Mouse (Mus musculus) testis, adult 2 months (tissue): ENCODE results near the gene Cntn5. TPM values are rescaled to one million over a fixed set of nuclear protein-coding genes. Genes with fewer than 3 reads are reported as not detected.

ENCODE experiments used
- H3K27ac ChIP-seq: fragments of 200-500 bp; 2 replicates; pipeline ENCODE4 v1.5.1; 2012; ENCODE audit warnings: low read depth, low read length; ENCODE audit not compliant: control insufficient read depth, insufficient read depth
- H3K27me3 ChIP-seq: fragments of 200-500 bp; 2 replicates; pipeline ENCODE4 v1.6.1; 2012; ENCODE audit warnings: mild to moderate bottlenecking, low read length, moderate library complexity; ENCODE audit not compliant: control insufficient read depth, insufficient read depth
- H3K36me3 ChIP-seq: fragments of 200-500 bp; 2 replicates; pipeline ENCODE4 v1.6.1; 2012; ENCODE audit warnings: mild to moderate bottlenecking, low read length; ENCODE audit not compliant: control insufficient read depth, insufficient read depth
- H3K4me1 ChIP-seq: fragments of 200-500 bp; 2 replicates; pipeline ENCODE4 v1.6.1; 2012; ENCODE audit warnings: low read length; ENCODE audit not compliant: control insufficient read depth, insufficient read depth
- H3K4me3 ChIP-seq: fragments of 200-500 bp; 2 replicates; pipeline ENCODE4 v1.5.1; 2012; ENCODE audit warnings: low read depth, mild to moderate bottlenecking, low read length, moderate library complexity, mixed read lengths; ENCODE audit not compliant: control insufficient read depth
- CTCF ChIP-seq: fragments of 200-500 bp; IDR thresholded peaks from 2 replicates; pipeline ENCODE4 v1.5.1; 2012; ENCODE audit warnings: low read depth, mild to moderate bottlenecking, inconsistent platforms, low read length, moderate library complexity; ENCODE audit not compliant: control insufficient read depth, insufficient read depth, insufficient replicate concordance
- POLR2A ChIP-seq: fragments of 200-500 bp; IDR thresholded peaks from 2 replicates; pipeline ENCODE4 v1.6.1; 2012; ENCODE audit warnings: low read depth, mild to moderate bottlenecking, inconsistent platforms, low read length, moderate library complexity; ENCODE audit not compliant: control insufficient read depth
- polyA plus RNA-seq: library from polyadenylated mRNA; depleted of rRNA; stranded (reverse); fragments of >200 nt; gene quantifications from 2 replicates; pipeline ENCODE4 v1.2.3, GENCODE M21; 2012

The Cntn5 gene
- polyA plus RNA-seq, 1 experiment = 0.53 TPM

GRCm38 (mm10) chr9:9899070-9899469 is 1005.5 kb downstream of the Cntn5 start:
- TF ChIP-seq POLR2A (no peak), CTCF (no peak)
- no peaks in the 10 kb centered on the region for H3K27me3 ChIP-seq
- no peak overlapping the region for H3K27ac ChIP-seq
- no peaks in the 10 kb centered on the region for H3K4me1 ChIP-seq
- H3K36me3 ChIP-seq = no peaks in the 10 kb centered on the region
- no peak overlapping the region for H3K4me3 ChIP-seq

DNA sequence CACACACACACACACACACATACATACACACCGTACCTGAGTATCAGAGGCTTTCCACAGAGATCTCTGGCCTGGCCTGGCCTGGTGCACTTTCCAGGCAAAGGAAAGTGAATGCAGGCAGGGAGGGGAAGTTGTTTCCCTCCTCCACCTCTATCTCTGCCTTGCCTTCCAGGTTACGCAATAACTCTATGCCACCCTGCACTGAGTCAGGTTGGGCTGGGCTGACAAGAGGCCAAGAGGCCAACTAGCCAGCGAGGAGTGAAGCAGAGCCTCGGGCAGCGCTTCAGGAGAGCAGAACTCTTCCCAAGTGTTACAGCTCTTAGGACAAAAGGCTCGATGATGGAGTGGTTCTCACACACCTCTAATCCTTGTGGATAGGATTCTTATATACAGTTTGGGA is 1018.4 kb downstream of the Cntn5 start:
- Histone ChIP-seq H3K27me3 (no peaks in the 10 kb centered on the region), H3K36me3 (no peaks in the 10 kb centered on the region), H3K4me1 (no peaks in the 10 kb centered on the region), H3K4me3 (no peak overlapping the region), H3K27ac (no peak overlapping the region)
- TF ChIP-seq POLR2A (no peak), CTCF (no peak)

DNA sequence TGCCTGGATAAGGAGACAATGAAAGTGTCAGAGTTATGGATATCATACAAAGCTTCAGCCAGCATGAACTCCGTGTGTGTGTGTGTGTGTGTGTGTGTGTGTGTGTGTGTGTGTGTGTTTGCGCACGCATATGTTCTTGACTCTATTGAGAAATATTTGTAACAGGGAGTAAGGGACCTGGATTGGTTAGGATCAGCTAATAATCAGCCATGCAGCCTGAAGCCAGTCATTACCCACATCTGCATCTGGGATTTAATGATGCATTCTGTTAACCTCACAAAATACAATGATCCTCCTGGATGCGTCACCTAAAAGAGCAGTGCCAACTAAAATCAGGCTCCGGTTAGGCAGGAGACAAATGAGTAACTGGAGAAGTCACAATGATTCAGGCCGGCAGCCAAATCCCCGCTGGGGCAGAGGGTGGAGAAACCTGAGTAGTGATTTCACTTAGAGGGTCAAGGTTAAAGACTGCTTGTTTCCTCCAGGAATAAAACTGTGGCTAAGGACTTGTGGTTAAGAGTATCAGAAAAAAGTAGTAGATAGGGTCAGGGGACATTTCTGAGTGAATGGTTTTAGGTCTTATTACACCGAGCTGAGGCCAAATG is 1021.7 kb downstream of the Cntn5 start:
- H3K27me3 ChIP-seq = no peaks in the 10 kb centered on the region
- TF ChIP-seq POLR2A (no peak), CTCF (no peak)
- no peak overlapping the region for H3K4me3 ChIP-seq
- no peaks in the 10 kb centered on the region for H3K36me3 ChIP-seq
- no peak overlapping the region for H3K27ac ChIP-seq
- no peaks in the 10 kb centered on the region for H3K4me1 ChIP-seq

- no peak overlapping the region for H3K4me3 ChIP-seq
- H3K36me3 ChIP-seq = no peaks in the 10 kb centered on the region
- H3K27me3 ChIP-seq = no peaks in the 10 kb centered on the region
- no peak for TF ChIP-seq CTCF
- TF ChIP-seq POLR2A = no peak
- H3K27ac ChIP-seq = no peak overlapping the region
- no peaks in the 10 kb centered on the region for H3K4me1 ChIP-seq
Observed at GRCm38 (mm10) chr9:9872112-9873035, 1032.2 kb downstream of the Cntn5 start.

DNA sequence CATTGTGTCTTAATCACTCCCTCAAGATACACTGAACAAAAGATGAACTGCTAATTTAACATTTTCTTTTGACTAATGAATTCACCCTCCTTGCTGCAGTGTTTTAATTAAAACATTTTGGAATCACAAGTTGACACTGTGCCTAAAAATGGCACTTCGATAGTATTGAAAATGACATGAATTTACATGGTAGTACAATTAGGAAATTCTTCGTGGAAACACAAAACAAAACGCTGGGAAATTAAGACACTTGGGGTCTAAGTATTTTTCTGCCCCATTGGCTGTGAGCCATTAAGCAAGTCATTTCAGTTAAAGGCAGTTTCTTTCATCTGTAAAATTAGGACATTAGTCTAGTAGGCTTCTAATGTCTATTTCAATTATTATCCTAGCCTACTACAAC is 1043.9 kb downstream of the Cntn5 start:
- no peaks in the 10 kb centered on the region for H3K4me1 ChIP-seq
- H3K27me3 ChIP-seq = no peaks in the 10 kb centered on the region
- H3K36me3 ChIP-seq = no peaks in the 10 kb centered on the region
- TF ChIP-seq POLR2A (no peak), CTCF (no peak)
- H3K27ac ChIP-seq = no peak overlapping the region
- no peak overlapping the region for H3K4me3 ChIP-seq

DNA sequence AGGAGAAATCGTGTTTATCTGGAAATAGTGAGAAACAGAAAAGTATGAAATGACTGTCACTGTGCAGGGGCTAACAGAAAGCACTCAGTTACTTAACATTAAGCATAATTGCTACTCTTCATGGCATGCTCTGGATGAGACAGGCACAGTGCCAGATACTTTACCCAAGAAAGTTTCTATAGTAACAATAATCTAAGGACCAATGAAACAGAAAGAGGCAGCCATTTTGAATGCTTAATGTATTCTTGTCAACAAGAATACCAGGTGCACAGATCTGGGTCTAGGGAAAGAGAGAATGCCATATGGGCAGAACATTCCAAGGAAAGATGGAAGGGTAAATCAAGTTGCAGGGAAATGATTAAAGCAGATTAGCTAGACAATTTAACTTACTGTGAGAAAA is 1045.3 kb downstream of the Cntn5 start:
- H3K4me1 ChIP-seq = no peaks in the 10 kb centered on the region

GRCm38 (mm10) chr9:9854791-9855190 is 1049.8 kb downstream of the Cntn5 start:
- Histone ChIP-seq H3K27ac (no peak overlapping the region), H3K4me3 (no peak overlapping the region), H3K27me3 (no peaks in the 10 kb centered on the region), H3K4me1 (no peaks in the 10 kb centered on the region), H3K36me3 (no peaks in the 10 kb centered on the region)
- TF ChIP-seq POLR2A (no peak), CTCF (no peak)

More for the DNA sequence above, 1045.3 kb downstream of the Cntn5 start:
- no peaks in the 10 kb centered on the region for H3K36me3 ChIP-seq
- TF ChIP-seq POLR2A = no peak
- TF ChIP-seq CTCF = no peak
- H3K27me3 ChIP-seq = no peaks in the 10 kb centered on the region
- H3K4me3 ChIP-seq = no peak overlapping the region
- H3K27ac ChIP-seq = no peak overlapping the region
